Mouse (Mus musculus) G1E-ER4 (cell line): ENCODE data around the gene Gm11042. TPM values are rescaled to one million over a fixed set of nuclear protein-coding genes. Genes with fewer than 3 reads are reported as not detected.

Experiments
- GATA1 ChIP-seq: IDR thresholded peaks from one replicate; pipeline ENCODE4 v1.8.0; 2012; ENCODE audit warnings: low read length, inconsistent platforms
- polyA plus RNA-seq: library from polyadenylated mRNA; stranded (reverse); fragments of >175 nt; gene quantifications from 2 replicates; pipeline ENCODE4 v1.2.3, GENCODE M21; 2012

The Gm11042 gene
- not detected in 2 replicates for polyA plus RNA-seq

- no peak for TF ChIP-seq GATA1
Measured at GRCm38 (mm10) chr12:74316344-74316973, at the start of gene Gm11042. TSS of gene Gm11042 (minus strand) at chr12:74316394.

- no peak for TF ChIP-seq GATA1
Measured at GRCm38 (mm10) chr12:74364477-74364876, 48.3 kb upstream of the Gm11042 start.

GRCm38 (mm10) chr12:74363076-74363475 is 46.9 kb upstream of the Gm11042 start:
- no peak for TF ChIP-seq GATA1

- TF ChIP-seq GATA1, result no peak
Measured at GRCm38 (mm10) chr12:74362453-74362852, 46.3 kb upstream of the Gm11042 start.

DNA sequence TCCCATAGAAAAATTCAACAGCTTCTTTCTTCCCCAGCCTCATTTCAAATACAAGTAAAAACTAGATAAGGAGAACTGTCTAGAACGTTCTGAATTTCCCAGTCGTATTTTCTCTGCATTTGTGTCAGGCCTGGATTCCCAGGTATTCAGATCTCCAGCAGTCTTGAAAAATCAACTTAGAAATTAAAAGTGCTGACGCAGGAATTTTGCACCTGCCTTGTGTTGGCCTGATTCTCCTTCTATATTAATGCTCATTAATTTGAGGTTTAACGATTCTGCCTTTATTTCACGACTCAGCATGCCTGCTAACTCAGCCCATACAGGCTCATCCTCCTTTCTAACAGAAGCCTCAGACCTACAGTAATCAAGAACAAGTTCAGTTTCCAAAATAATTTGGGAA is 43.6 kb upstream of the Gm11042 start:
- no peak for TF ChIP-seq GATA1

- TF ChIP-seq GATA1, result no peak
Measured at GRCm38 (mm10) chr12:74357806-74358205, 41.6 kb upstream of the Gm11042 start.

- no peak for TF ChIP-seq GATA1
Measured at GRCm38 (mm10) chr12:74342720-74343119, 26.5 kb upstream of the Gm11042 start.

GRCm38 (mm10) chr12:74340070-74340469 is 23.9 kb upstream of the Gm11042 start:
- no peak for TF ChIP-seq GATA1

DNA sequence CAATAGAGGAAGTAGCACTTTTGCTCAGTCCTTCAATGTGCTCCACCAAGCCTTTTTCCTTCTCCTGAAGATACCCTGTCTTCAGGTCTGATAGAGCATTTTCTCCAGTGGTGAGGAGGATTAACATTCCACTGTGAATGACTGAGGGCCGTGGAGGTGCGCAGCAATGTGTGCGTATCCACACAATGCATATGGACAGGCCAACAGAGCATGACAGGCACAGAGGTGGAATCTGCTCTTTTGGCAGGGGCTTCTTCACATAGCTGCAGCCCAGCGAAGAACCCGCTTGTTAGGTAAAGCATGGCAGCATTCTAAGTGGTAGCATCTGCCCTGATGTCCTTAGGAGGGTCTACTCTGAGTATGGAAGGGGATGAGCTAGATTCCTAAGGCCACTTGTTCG is 17.5 kb upstream of the Gm11042 start:
- TF ChIP-seq GATA1, result no peak

- no peak for TF ChIP-seq GATA1
Measured at GRCm38 (mm10) chr12:74333016-74333415, 16.8 kb upstream of the Gm11042 start.

- TF ChIP-seq GATA1, result no peak
Measured at GRCm38 (mm10) chr12:74329759-74330158, 13.6 kb upstream of the Gm11042 start.

GRCm38 (mm10) chr12:74326644-74327043 is 10.4 kb upstream of the Gm11042 start:
- TF ChIP-seq GATA1, result no peak

GRCm38 (mm10) chr12:74321981-74322380 is 5.8 kb upstream of the Gm11042 start:
- TF ChIP-seq GATA1, result no peak

GRCm38 (mm10) chr12:74320318-74320717 is 4.1 kb upstream of the Gm11042 start:
- no peak for TF ChIP-seq GATA1

DNA sequence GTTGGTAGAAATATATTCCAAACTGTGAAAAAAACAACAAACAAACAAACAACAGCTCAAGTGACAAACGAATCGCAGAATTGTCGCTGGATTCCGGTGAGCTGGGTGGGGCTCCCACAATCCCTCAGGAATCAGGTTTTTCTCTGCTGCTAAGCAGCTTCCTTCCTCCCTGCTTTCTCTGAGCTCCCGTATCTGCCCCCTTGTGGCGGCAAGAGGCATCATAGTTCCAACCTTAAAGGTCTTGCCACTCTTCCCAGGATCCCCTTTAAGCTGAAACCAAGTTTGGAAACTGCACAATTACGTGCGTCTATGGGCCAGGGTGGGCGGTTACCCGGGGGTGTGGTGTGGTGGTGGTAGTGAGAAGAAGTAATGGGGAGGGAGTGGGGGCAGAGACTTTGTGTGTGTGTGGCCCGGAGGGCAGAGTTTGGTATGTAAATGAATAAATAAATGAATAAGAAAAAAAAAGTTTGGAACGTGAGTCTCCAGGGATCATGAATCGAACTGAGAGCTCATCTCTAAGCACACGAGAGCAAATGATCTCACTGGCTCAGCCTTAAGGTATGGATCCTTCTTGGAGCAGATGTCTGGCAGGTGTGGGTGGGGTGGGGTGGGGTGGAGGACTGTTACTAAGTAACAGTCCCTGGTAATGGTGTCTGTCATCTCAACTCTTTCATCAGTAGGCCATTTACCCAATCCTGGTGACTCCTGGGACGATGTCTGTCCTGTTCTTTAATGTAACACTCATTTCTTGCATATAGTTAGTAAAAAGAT is 980 bp upstream of the Gm11042 start:
- TF ChIP-seq GATA1, result no peak

DNA sequence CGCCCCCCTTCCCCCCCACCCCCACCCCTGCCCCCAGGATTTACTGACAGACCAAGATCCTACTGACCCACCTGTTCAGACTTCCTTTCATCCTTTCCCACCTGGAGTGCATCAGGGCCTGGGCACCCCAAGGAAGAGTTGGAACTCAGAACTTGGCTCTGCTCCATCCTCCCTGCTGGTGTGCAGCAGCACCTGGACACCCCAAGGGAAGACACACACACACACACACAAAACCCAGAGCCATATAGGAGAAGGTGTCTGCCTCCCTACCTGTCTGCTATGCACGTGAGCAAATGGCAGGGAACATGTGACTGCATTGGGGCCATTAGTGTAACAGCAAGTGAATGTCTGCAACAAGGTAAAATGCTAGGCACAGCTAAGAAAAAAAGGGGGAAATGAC is 973 bp downstream of the Gm11042 start:
- no peak for TF ChIP-seq GATA1

GRCm38 (mm10) chr12:74312611-74313010 is 3.6 kb downstream of the Gm11042 start:
- no peak for TF ChIP-seq GATA1
